Comparison of ENCODE assay signal across 31 mouse cellular contexts in the genomic region with DNA sequence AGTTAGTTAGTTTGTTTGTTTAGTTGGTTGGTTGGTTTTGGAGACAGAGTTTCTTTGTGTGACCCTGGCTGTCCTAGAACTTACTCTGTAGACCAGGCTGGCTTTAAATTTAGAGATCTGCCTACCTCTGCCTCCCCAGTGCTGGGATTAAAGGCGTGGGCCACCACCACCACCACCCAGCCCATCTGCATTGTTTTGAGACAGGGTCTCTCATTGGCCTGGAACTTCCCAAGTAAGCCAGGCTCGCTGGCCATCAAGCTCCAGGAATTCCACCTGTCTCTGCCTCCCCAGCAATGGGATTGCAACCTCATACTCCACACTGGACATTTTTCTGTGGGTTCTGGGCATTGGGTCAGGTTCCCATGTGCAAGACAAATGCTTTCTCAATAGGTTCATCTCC. TPM values are rescaled to one million over a fixed set of nuclear protein-coding genes. Genes with fewer than 3 reads are reported as not detected.
"Had no signal": no experiment of that assay in that cellular context is flagged by ENCODE, and none has a peak within 500 bp of the region (broad histone marks: within the 10 kb centered on the region; RNA-seq: fewer than 3 reads in every experiment).

No protein-coding gene starts in this region.

- H3K27me3 ChIP-seq: limb, embryonic 12.5 days; limb, embryonic 13.5 days; limb, embryonic 15.5 days; liver, embryonic 12.5 days; liver, embryonic 13.5 days; liver, embryonic 15.5 days; lung, embryonic 15.5 days; midbrain, embryonic 12.5 days; midbrain, embryonic 13.5 days; midbrain, embryonic 15.5 days had no signal

- H3K4me1 ChIP-seq: limb, embryonic 12.5 days; limb, embryonic 15.5 days; liver, embryonic 12.5 days; liver, embryonic 13.5 days; liver, embryonic 15.5 days; lung, embryonic 15.5 days; megakaryocyte, embryonic 14.5 days; midbrain, embryonic 10.5 days; midbrain, embryonic 12.5 days; midbrain, embryonic 13.5 days; midbrain, embryonic 15.5 days had no signal

- DNase-seq: left cerebral cortex, postnatal 4 days; liver; liver, embryonic 13.5 days; liver, postnatal 0 days; lung, adult 18-20 months; lung, adult 2 months; lung, embryonic 14.5 days; lung, postnatal 10 days; lung, postnatal 14 days; lung, postnatal 36 days; lung, postnatal 4 days; midbrain, embryonic 14.5 days had no signal

- H3K36me3 ChIP-seq: limb, embryonic 12.5 days; limb, embryonic 13.5 days; limb, embryonic 15.5 days; liver, embryonic 12.5 days; liver, embryonic 13.5 days; liver, embryonic 15.5 days; lung, embryonic 15.5 days; midbrain, embryonic 10.5 days; midbrain, embryonic 12.5 days; midbrain, embryonic 13.5 days; midbrain, embryonic 15.5 days had no signal

- H3K27ac ChIP-seq: limb, embryonic 12.5 days; limb, embryonic 13.5 days; limb, embryonic 15.5 days; liver, embryonic 12.5 days; liver, embryonic 13.5 days; liver, embryonic 14.5 days; liver, embryonic 15.5 days; lung, embryonic 15.5 days; macrophage; midbrain, embryonic 10.5 days; midbrain, embryonic 12.5 days; midbrain, embryonic 13.5 days; midbrain, embryonic 15.5 days had no signal

- H3K9me3 ChIP-seq: limb, embryonic 12.5 days; limb, embryonic 13.5 days; limb, embryonic 15.5 days; liver, embryonic 12.5 days; liver, embryonic 13.5 days; liver, embryonic 15.5 days; lung, embryonic 15.5 days; midbrain, embryonic 10.5 days; midbrain, embryonic 13.5 days; midbrain, embryonic 15.5 days had no signal

- H3K4me3 ChIP-seq: limb, embryonic 12.5 days; limb, embryonic 13.5 days; limb, embryonic 15.5 days; liver, embryonic 12.5 days; liver, embryonic 13.5 days; liver, embryonic 15.5 days; lung, embryonic 15.5 days; megakaryocyte, embryonic 14.5 days; midbrain, embryonic 10.5 days; midbrain, embryonic 12.5 days; midbrain, embryonic 13.5 days; midbrain, embryonic 15.5 days; myocyte had no signal

RNA-seq across cellular contexts. Expression of a gene that starts 18.2 kb away (rescaled TPM):
- total RNA-seq: megakaryocyte progenitor cell, adult 5-6 weeks; megakaryocyte, adult 5-6 weeks; megakaryocyte-erythroid progenitor cell, adult 5-6 weeks; monocyte, adult 5-6 weeks had no signal
- polyA plus RNA-seq: liver, adult 2 months; macrophage had no signal
